Mouse (Mus musculus) forebrain, embryonic 15.5 days (tissue): Measurements from ENCODE around the gene Cfap206. TPM values are rescaled to one million over a fixed set of nuclear protein-coding genes. Genes with fewer than 3 reads are reported as not detected.

Experiments used
- ATAC-seq: fragments of 200-750 bp; cut with Nextera tagmentation; replicated peaks from 2 replicates; pipeline ENCODE4 v1.8.0; 2017; ENCODE audit warnings: mild to moderate bottlenecking, moderate TSS enrichment, moderate library complexity
- H3K27ac ChIP-seq: fragments of 300-500 bp; sonication (generic); replicated peaks from 2 replicates; pipeline ENCODE4 v1.5.1; 2015; ENCODE audit warnings: mild to moderate bottlenecking, inconsistent platforms
- H3K27me3 ChIP-seq: fragments of 300-500 bp; sonication (generic); 2 replicates; pipeline ENCODE4 v1.6.1; 2015; ENCODE audit warnings: inconsistent platforms
- H3K36me3 ChIP-seq: fragments of 300-500 bp; sonication (generic); 2 replicates; pipeline ENCODE4 v1.6.1; 2015; ENCODE audit warnings: mild to moderate bottlenecking, inconsistent platforms
- H3K4me1 ChIP-seq: fragments of 300-500 bp; sonication (generic); 2 replicates; pipeline ENCODE4 v1.6.1; 2015; ENCODE audit warnings: inconsistent platforms
- H3K4me2 ChIP-seq: fragments of 300-500 bp; sonication (generic); replicated peaks from 2 replicates; pipeline ENCODE4 v1.6.1; 2015; ENCODE audit warnings: mild to moderate bottlenecking, inconsistent platforms
- H3K4me3 ChIP-seq: fragments of 300-500 bp; sonication (generic); 2 replicates; pipeline ENCODE4 v1.5.1; 2015; ENCODE audit warnings: mild to moderate bottlenecking, inconsistent platforms
- H3K9ac ChIP-seq: fragments of 300-500 bp; sonication (generic); replicated peaks from 2 replicates; pipeline ENCODE4 v1.6.1; 2015; ENCODE audit warnings: mild to moderate bottlenecking, inconsistent platforms
- H3K9me3 ChIP-seq: fragments of 300-500 bp; sonication (generic); 2 replicates; pipeline ENCODE4 v1.6.1; 2016; ENCODE audit warnings: inconsistent platforms
- WGBS: fragments of 180-500 bp; shearing (Covaris S2); methylation state at CpG from one replicate; pipeline ENCODE4 v1.1.7; 2015; ENCODE audit warnings: mixed read lengths; 5-methylcytosine and 5-hydroxymethylcytosine counted together
- polyA plus RNA-seq: library from polyadenylated mRNA; unstranded; fragments of >200 nt; fragmentation: Nextera tagmentation; extraction: Ambion mirVana; gene quantifications from 2 replicates; pipeline ENCODE4 v1.2.1, GENCODE M21; 2015

The Cfap206 gene
- polyA plus RNA-seq, 1 experiment from 2014 or later, result 2.7 TPM

DNA sequence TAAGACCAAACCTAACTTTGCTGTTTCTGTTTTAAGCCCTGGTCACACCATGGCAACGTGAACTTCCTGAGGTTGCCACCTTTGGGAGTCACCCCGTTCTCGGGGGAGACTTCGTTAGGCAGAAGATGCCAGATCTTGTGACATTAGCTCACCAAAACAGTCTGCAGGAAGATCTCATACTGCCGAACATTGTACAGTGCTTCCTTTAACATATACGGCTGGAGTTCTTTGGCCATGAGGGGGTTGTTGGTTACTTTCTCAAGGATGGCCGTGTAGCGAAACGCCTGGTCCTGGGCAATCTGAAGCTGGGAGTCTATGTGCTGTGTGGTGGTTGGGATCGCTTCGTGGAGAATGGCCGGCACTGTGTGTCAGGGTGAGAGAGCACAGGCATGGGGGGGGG lies 10.6 kb downstream of the Cfap206 start:
- 98% methylated on average over 12 of the region's 12 CpGs for WGBS
- Histone ChIP-seq H3K4me1 (no peaks in the 10 kb centered on the region), H3K4me2 (no peak overlapping the region), H3K27ac (no peak overlapping the region), H3K27me3 (no peaks in the 10 kb centered on the region), H3K4me3 (no peak overlapping the region), H3K9ac (no peak overlapping the region), H3K9me3 (no peaks in the 10 kb centered on the region), H3K36me3 (no peaks in the 10 kb centered on the region)
- no peak for ATAC-seq

DNA sequence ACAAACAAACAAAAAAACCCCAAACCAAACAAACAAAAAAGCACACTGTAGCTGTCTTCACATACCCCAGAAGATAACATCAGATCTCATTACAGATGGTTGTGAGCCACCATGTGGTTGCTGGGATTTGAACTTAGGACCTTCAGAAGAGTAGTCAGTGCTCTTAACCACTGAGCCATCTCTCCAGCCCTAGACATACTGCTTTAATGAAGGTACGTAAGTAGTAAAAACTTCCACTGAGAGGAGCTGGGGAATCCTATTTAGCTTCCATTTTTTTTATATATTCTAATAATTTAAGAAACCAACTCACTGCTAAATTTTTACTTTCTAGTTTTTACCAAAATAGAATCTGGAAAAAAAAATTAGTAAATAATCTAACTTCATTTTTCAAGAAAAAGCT lies 14.9 kb downstream of the Cfap206 start:
- Histone ChIP-seq H3K36me3 (no peaks in the 10 kb centered on the region), H3K9ac (no peak overlapping the region), H3K27me3 (no peaks in the 10 kb centered on the region), H3K9me3 (no peaks in the 10 kb centered on the region), H3K4me2 (no peak overlapping the region), H3K4me1 (no peaks in the 10 kb centered on the region), H3K4me3 (no peak overlapping the region), H3K27ac (no peak overlapping the region)
- 100% methylated on average over 1 of the region's 1 CpGs for WGBS
- no peak for ATAC-seq

DNA sequence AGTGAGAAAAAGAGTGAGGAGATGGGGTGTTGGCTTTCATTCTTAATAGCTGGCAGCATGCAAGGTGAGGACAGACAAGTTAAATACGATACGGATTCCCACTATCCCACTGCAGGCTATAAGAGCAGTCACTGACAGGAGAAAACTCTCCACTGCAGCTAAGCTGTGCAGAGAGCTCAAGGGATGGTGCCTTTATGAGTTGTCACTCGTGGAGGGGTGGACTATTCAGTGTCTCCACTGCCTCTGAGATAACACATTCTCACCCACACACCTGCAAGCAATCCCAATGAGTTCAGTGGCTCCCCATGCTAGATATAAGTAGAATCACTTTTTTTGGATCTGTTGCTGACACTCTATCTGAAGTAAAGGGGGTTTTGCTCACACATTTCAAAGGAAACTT lies 21.9 kb downstream of the Cfap206 start:
- no peaks in the 10 kb centered on the region for H3K9me3 ChIP-seq
- H3K4me1 ChIP-seq, result no peaks in the 10 kb centered on the region
- no peak overlapping the region for H3K9ac ChIP-seq
- H3K27me3 ChIP-seq, result no peaks in the 10 kb centered on the region
- no peak overlapping the region for H3K4me2 ChIP-seq
- 87% methylated on average over 3 of the region's 3 CpGs for WGBS
- no peak overlapping the region for H3K27ac ChIP-seq
- H3K36me3 ChIP-seq, result no peaks in the 10 kb centered on the region
- ATAC-seq, result no peak
- H3K4me3 ChIP-seq, result no peak overlapping the region

DNA sequence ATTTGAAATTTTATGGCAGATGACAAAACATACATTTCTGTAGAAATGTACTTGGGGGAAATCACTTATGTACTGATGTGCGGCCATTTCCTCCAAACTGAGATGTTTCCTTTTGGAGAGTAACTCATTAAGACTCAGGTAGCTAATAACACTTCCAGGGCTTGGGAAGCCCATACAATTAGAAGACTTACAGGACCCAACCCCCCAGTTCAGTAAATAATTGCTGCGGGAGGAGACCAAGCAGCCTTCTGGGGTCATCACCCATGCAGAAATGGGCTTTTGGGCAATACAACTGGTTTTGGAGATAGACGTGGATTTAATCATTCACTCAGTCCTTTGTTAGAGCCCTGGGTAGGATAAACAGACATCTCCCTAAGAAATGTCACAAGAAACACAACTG lies 22.8 kb downstream of the Cfap206 start:
- no peaks in the 10 kb centered on the region for H3K4me1 ChIP-seq
- H3K36me3 ChIP-seq, result no peaks in the 10 kb centered on the region
- no peak overlapping the region for H3K4me3 ChIP-seq
- H3K27me3 ChIP-seq, result no peaks in the 10 kb centered on the region
- 80% methylated on average over 3 of the region's 3 CpGs for WGBS
- no peak overlapping the region for H3K4me2 ChIP-seq
- no peak overlapping the region for H3K27ac ChIP-seq
- no peaks in the 10 kb centered on the region for H3K9me3 ChIP-seq
- H3K9ac ChIP-seq, result no peak overlapping the region
- no peak for ATAC-seq

DNA sequence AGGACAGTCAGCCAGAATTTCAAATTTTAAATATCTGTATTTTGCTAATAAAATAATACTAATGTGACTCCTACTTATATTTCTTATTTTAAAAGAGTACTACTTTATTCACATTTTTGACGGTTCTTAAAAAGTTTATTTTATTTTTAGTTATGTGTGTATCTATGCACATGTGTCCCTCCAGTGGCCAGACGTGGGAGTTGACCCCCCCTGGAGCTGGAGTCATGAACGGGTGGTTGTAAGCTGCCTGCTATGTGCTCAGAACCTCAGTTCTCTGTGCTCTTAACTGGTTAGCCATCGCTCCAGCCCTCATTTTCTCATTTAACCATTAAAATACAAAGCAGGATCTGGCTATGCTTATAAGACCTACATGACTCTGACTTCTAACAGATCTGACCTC lies 27.0 kb downstream of the Cfap206 start:
- H3K9ac ChIP-seq, result no peak overlapping the region
- no peaks in the 10 kb centered on the region for H3K4me1 ChIP-seq
- no peak for ATAC-seq
- no peak overlapping the region for H3K27ac ChIP-seq
- H3K9me3 ChIP-seq, result no peaks in the 10 kb centered on the region
- no peak overlapping the region for H3K4me2 ChIP-seq
- no peaks in the 10 kb centered on the region for H3K36me3 ChIP-seq
- H3K4me3 ChIP-seq, result no peak overlapping the region
- no peaks in the 10 kb centered on the region for H3K27me3 ChIP-seq
- 70% methylated on average over 4 of the region's 4 CpGs for WGBS

DNA sequence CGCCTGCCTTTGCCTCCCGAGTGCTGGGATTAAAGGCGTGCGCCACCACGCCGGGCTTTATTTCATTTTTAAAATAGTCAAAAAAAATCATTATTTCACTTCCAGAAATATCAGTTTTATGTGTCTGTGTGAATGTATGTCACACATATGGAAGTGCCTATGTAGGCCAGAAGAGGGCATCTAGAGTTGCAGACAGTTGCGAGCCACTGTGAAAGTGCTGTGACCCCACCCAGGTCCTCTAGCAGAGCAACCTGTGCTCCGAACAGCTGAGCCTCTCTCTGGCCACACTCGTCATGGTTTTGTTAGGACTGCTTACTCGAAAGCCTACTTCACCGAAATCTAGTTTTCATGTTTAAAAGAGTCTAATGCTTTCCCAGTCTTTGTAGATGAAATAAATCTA lies 27.8 kb downstream of the Cfap206 start:
- no peak for ATAC-seq
- no peak overlapping the region for H3K4me2 ChIP-seq
- H3K4me3 ChIP-seq, result no peak overlapping the region
- H3K36me3 ChIP-seq, result no peaks in the 10 kb centered on the region
- no peak overlapping the region for H3K27ac ChIP-seq
- H3K9me3 ChIP-seq, result no peaks in the 10 kb centered on the region
- no peaks in the 10 kb centered on the region for H3K4me1 ChIP-seq
- H3K9ac ChIP-seq, result no peak overlapping the region
- WGBS, result 97% methylated on average over 11 of the region's 11 CpGs
- H3K27me3 ChIP-seq, result no peaks in the 10 kb centered on the region

DNA sequence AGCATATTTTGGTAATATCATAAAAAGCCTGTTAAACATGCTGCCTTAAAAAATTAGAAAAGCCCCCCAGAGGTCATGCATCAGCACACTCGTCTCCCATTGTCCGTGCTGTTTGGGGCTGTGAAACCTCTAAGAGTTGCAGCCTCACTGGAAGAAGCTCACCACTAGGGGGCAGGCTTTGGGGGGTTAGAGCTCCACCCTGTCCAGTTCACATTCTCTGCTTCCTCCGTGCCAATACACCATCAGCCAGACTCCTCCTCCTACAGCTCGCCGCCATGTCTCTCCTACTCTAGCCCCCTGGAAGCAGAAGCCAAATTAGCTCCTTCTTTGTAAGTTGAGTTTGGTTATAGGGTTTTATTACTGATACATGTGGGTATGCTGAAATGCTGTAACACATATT lies 28.5 kb downstream of the Cfap206 start:
- no peak for ATAC-seq
- Histone ChIP-seq H3K9ac (no peak overlapping the region), H3K27me3 (no peaks in the 10 kb centered on the region), H3K36me3 (no peaks in the 10 kb centered on the region), H3K4me2 (no peak overlapping the region), H3K4me3 (no peak overlapping the region), H3K27ac (no peak overlapping the region), H3K9me3 (no peaks in the 10 kb centered on the region), H3K4me1 (no peaks in the 10 kb centered on the region)
- 36% methylated on average over 5 of the region's 5 CpGs for WGBS

DNA sequence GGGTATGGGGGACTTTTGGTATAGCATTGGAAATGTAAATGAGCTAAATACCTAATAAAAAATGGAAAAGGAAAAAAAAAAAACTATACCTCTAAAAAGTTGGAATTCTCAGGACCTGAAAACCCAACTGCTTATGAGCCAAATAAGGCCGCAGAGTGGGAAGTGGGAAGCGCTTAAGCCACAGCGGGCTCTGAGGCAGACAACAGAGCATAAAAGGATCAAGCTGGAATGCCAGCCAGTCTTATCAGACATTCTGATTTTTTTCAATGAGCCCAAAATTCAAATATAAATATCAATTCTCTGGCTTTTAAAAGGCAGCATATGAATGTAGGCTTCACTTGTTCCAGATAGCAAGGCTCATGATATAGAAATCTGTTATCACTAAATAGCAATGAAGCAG lies 42.0 kb downstream of the Cfap206 start:
- no peak overlapping the region for H3K9ac ChIP-seq
- no peaks in the 10 kb centered on the region for H3K27me3 ChIP-seq
- H3K36me3 ChIP-seq, result peaks cover 2% of the 10 kb centered on the region
- H3K4me3 ChIP-seq, result peak overlapping the region; percentile 8; the same call in 1 of the 2 replicates
- ATAC-seq, result no peak
- H3K4me2 ChIP-seq, result no peak overlapping the region
- H3K27ac ChIP-seq, result peak overlapping the region; percentile 56; the same call in 1 of the 2 replicates
- WGBS, result 83% methylated on average over 3 of the region's 3 CpGs
- H3K9me3 ChIP-seq, result no peaks in the 10 kb centered on the region
- peaks cover 16% of the 10 kb centered on the region for H3K4me1 ChIP-seq

DNA sequence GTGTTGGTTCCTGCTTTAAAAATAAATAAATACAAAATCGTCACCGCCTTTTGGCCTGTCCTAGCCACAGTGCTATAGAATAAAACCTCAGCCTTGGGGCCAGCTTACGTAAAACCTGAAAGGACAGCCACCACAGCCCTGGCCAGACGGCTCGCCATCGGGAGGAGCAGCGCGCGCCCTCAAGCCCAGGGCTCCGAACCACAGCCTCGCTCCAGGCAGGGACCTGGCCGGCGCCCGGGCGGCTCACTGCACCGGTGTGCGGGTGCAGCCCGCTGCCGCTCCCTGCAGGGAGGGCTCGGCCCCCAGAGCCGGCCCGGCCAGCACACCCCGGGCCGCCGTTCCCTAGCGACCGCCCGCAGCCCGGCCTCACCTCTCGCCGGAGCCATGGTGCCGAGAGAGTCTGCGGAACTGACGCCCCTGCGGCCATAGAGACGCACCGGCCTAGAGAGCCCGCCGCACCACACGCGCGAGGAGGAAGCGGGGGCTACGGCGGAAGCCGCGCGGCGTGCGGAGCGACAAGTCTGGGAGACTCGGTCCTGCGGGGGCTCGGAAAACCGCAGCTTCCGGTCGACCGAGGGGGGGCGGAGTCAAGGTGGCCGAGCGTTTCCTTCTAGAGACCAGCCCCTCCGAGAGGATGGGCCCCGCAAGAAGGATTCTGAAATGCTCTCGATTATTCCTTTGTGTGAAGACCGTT lies 43.0 kb downstream of the Cfap206 start, which contains the start of gene Slc35a1:
Gene Slc35a1 (minus strand): TSS at position 565 of the 694 bp plus-strand sequence.
- Histone ChIP-seq H3K27ac (peak within 1 kb of the TSS; percentile 95), H3K4me3 (peak within 1 kb of the TSS; percentile 82), H3K4me1 (peaks cover 16% of the 10 kb centered on the region), H3K9me3 (no peaks in the 10 kb centered on the region), H3K27me3 (no peaks in the 10 kb centered on the region), H3K4me2 (peak within 1 kb of the TSS; percentile 43), H3K9ac (peak within 1 kb of the TSS; percentile 94), H3K36me3 (peaks cover 12% of the 10 kb centered on the region)
- under 1% methylated on average over 63 of the region's 65 CpGs for WGBS
- ATAC-seq, result peak; percentile 99

DNA sequence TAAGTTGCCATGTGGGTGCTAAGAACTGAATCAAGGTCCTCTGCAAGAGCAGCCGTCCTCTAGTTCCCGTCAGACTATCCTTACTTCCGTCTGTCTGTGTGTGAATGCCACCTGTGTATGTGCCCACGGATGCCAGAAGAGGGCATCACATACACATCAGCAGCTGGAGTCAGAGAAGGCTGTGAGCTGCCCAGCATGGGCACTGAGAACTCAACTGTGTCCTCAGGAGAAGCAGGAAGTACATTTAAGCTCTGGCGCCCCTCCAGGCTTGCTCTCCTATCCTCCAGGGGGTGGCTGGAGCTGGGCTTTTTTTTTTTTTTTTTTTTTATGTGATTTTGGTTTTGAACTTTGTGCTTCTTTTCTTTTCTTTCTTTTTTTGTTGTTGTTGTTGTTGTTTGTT lies 49.5 kb downstream of the Cfap206 start:
- no peak overlapping the region for H3K27ac ChIP-seq
- WGBS, result 84% methylated on average over 5 of the region's 5 CpGs

DNA sequence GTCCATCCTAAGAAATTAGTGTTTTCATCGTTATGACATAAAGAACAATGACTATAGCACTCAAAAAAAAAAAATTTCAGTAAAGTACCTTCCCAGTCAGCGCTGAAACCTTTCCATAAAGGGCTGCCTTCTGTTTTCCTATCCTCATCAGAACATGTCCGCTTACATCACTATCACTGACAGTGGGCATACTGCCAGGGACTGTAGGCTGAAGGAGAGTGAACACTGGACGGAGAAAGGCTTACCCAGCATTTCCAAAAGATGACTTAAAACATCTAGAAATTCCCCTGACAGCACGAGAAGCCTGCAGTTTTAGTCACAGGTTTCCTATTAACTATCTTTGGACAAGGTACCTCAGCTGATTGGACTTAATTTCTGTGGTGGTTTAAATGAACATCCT lies 56.3 kb downstream of the Cfap206 start:
- H3K27me3 ChIP-seq, result no peaks in the 10 kb centered on the region
- H3K4me2 ChIP-seq, result no peak overlapping the region
- no peak overlapping the region for H3K9ac ChIP-seq
- no peak overlapping the region for H3K4me3 ChIP-seq
- no peaks in the 10 kb centered on the region for H3K9me3 ChIP-seq
- H3K4me1 ChIP-seq, result no peaks in the 10 kb centered on the region
- ATAC-seq, result no peak
- H3K36me3 ChIP-seq, result peaks cover 28% of the 10 kb centered on the region
- no peak overlapping the region for H3K27ac ChIP-seq
- WGBS, result 91% methylated on average over 5 of the region's 5 CpGs

More for the DNA sequence above, 49.5 kb downstream of the Cfap206 start:
- H3K9me3 ChIP-seq, result no peaks in the 10 kb centered on the region
- H3K4me1 ChIP-seq, result peaks cover 4% of the 10 kb centered on the region; the same call in 1 of the 2 replicates
- ATAC-seq, result no peak
- H3K27me3 ChIP-seq, result no peaks in the 10 kb centered on the region
- H3K4me2 ChIP-seq, result no peak overlapping the region
- no peak overlapping the region for H3K9ac ChIP-seq
- no peak overlapping the region for H3K4me3 ChIP-seq
- H3K36me3 ChIP-seq, result peaks cover 24% of the 10 kb centered on the region

DNA sequence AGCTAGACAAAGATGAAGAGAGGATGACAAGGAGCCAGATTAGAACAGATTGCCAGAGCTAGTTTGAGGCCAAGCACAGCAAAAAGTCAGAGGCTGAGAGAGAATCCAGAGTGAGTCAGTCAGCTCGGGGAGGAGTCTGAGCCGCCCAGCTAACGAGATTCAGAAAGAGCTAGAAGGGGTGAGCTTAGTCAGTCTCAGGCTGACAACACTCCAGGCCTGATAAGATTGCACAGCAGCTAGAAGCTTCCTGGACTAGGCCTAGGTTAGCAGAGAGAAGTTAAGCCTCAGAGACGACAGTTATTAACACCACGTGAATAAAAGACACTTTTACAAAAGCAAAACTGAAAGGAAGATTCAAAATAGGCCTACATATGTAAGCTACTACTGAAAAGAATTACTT lies 62.1 kb downstream of the Cfap206 start:
- H3K9ac ChIP-seq, result no peak overlapping the region
- ATAC-seq, result no peak
- WGBS, result 87% methylated on average over 5 of the region's 5 CpGs
- no peak overlapping the region for H3K4me3 ChIP-seq
- H3K27me3 ChIP-seq, result no peaks in the 10 kb centered on the region
- no peak overlapping the region for H3K27ac ChIP-seq
- H3K36me3 ChIP-seq, result peaks cover 64% of the 10 kb centered on the region
- no peaks in the 10 kb centered on the region for H3K9me3 ChIP-seq
- no peak overlapping the region for H3K4me2 ChIP-seq
- no peaks in the 10 kb centered on the region for H3K4me1 ChIP-seq

DNA sequence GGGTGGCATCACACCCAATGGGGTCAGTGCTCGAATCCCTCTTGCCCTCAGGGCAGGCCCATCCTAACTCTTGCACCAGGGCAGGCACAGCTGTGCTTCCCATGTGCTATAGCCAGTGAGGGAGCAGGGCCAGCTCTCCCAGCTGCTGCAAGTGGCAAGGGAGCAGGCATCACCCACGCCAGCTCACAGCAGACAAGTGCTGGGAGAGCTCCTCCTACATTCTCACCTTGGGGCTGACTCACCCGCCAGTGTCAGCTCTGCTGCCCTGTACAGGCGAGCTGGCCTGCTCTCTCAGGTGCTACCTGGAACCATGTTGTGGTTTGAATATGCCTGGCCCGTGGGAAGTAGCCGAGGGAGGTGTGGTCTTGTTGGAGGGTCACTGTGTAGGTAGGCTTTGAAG lies 68.1 kb downstream of the Cfap206 start:
- H3K9ac ChIP-seq, result no peak overlapping the region
- no peak overlapping the region for H3K27ac ChIP-seq
- ATAC-seq, result no peak; the same call in 1 of the 2 replicates
- H3K9me3 ChIP-seq, result no peaks in the 10 kb centered on the region
- H3K4me1 ChIP-seq, result no peaks in the 10 kb centered on the region
- H3K27me3 ChIP-seq, result no peaks in the 10 kb centered on the region
- H3K36me3 ChIP-seq, result peaks cover 81% of the 10 kb centered on the region
- no peak overlapping the region for H3K4me2 ChIP-seq
- WGBS, result 89% methylated on average over 6 of the region's 6 CpGs
- no peak overlapping the region for H3K4me3 ChIP-seq
